Mouse (Mus musculus) frontal cortex, adult 2 months (tissue): ENCODE results near the gene Galntl6. TPM values are rescaled to one million over a fixed set of nuclear protein-coding genes. Genes with fewer than 3 reads are reported as not detected.

ENCODE experiments used
- DNase-seq, 2 experiments: peaks; one replicate each; pipeline ENCODE4 v3.0.0; 2022; ENCODE audit warnings: low spot score in 1 of 2; ENCODE audit errors: extremely low spot score in 1 of 2
- polyA plus RNA-seq: library from polyadenylated mRNA; depleted of rRNA; stranded (reverse); fragments of >200 nt; gene quantifications from 2 replicates; pipeline ENCODE4 v1.2.3, GENCODE M21; 2012

Galntl6 gene
- polyA plus RNA-seq, 1 experiment: 16.0 TPM

GRCm38 (mm10) chr8:57989428-57990171 is 922.8 kb downstream of the Galntl6 start:
- peak in 1 of 2 experiments; percentile 11 for DNase-seq

GRCm38 (mm10) chr8:57977372-57977771 is 935.1 kb downstream of the Galntl6 start:
- DNase-seq: no peak

GRCm38 (mm10) chr8:57974093-57974492 is 938.3 kb downstream of the Galntl6 start:
- no peak for DNase-seq

- DNase-seq: no peak
Measured at GRCm38 (mm10) chr8:57972832-57973231, 939.6 kb downstream of the Galntl6 start.

GRCm38 (mm10) chr8:57966676-57967075 is 945.8 kb downstream of the Galntl6 start:
- DNase-seq: peak in 1 of 2 experiments; percentile 40

- no peak for DNase-seq
Measured at GRCm38 (mm10) chr8:57965508-57965907, 946.9 kb downstream of the Galntl6 start.

GRCm38 (mm10) chr8:57962286-57963110 is 949.9 kb downstream of the Galntl6 start:
- peak in 1 of 2 experiments; percentile 32 for DNase-seq

GRCm38 (mm10) chr8:57959136-57959535 is 953.3 kb downstream of the Galntl6 start:
- no peak for DNase-seq

- DNase-seq: no peak
Measured at GRCm38 (mm10) chr8:57958121-57958901, 954.1 kb downstream of the Galntl6 start.

GRCm38 (mm10) chr8:57955501-57955900 is 956.9 kb downstream of the Galntl6 start:
- no peak for DNase-seq

GRCm38 (mm10) chr8:57941113-57941512 is 971.3 kb downstream of the Galntl6 start:
- peak in 1 of 2 experiments; percentile 23 for DNase-seq

GRCm38 (mm10) chr8:57939856-57940420 is 972.5 kb downstream of the Galntl6 start:
- no peak for DNase-seq

- peak; percentile 42 to 85 for DNase-seq
Measured at GRCm38 (mm10) chr8:57939177-57939855, 973.1 kb downstream of the Galntl6 start.

GRCm38 (mm10) chr8:57927074-57927473 is 985.4 kb downstream of the Galntl6 start:
- no peak for DNase-seq

- DNase-seq: no peak
Measured at GRCm38 (mm10) chr8:57923556-57923955, 988.9 kb downstream of the Galntl6 start.

GRCm38 (mm10) chr8:57923130-57923529 is 989.3 kb downstream of the Galntl6 start:
- no peak for DNase-seq

GRCm38 (mm10) chr8:57922214-57923070 is 990.0 kb downstream of the Galntl6 start:
- no peak for DNase-seq

- no peak for DNase-seq
Measured at GRCm38 (mm10) chr8:57920326-57920903, 992.0 kb downstream of the Galntl6 start.
